Mouse (Mus musculus) embryonic facial prominence, embryonic 13.5 days (tissue): ENCODE results near the gene Prox1. TPM values are rescaled to one million over a fixed set of nuclear protein-coding genes. Genes with fewer than 3 reads are reported as not detected.

Experiments used
- ATAC-seq: fragments of 200-750 bp; cut with Nextera tagmentation; 2 replicates; pipeline ENCODE4 v1.8.0; 2017; ENCODE audit warnings: low read depth; ENCODE audit not compliant: insufficient number of reproducible peaks, insufficient read depth, low FRiP score, low TSS enrichment
- H3K27ac ChIP-seq: fragments of 300-500 bp; sonication (generic); 2 replicates; pipeline ENCODE4 v1.5.1; 2015; ENCODE audit warnings: moderate library complexity, mild to moderate bottlenecking, inconsistent platforms
- H3K27me3 ChIP-seq: fragments of 300-500 bp; sonication (generic); 2 replicates; pipeline ENCODE4 v1.6.1; 2015; ENCODE audit warnings: mild to moderate bottlenecking, inconsistent platforms
- H3K36me3 ChIP-seq: fragments of 300-500 bp; sonication (generic); 2 replicates; pipeline ENCODE4 v1.6.1; 2015; ENCODE audit warnings: mild to moderate bottlenecking, inconsistent platforms
- H3K4me1 ChIP-seq: fragments of 300-500 bp; sonication (generic); 2 replicates; pipeline ENCODE4 v1.6.1; 2015; ENCODE audit warnings: inconsistent platforms
- H3K4me2 ChIP-seq: fragments of 300-500 bp; sonication (generic); 2 replicates; pipeline ENCODE4 v1.6.1; 2015; ENCODE audit warnings: moderate library complexity, mild to moderate bottlenecking, inconsistent platforms
- H3K4me3 ChIP-seq: fragments of 300-500 bp; sonication (generic); 2 replicates; pipeline ENCODE4 v1.5.1; 2015; ENCODE audit warnings: mild to moderate bottlenecking, inconsistent platforms
- H3K9ac ChIP-seq: fragments of 300-500 bp; sonication (generic); 2 replicates; pipeline ENCODE4 v1.6.1; 2015; ENCODE audit warnings: mild to moderate bottlenecking, inconsistent platforms
- H3K9me3 ChIP-seq: fragments of 300-500 bp; sonication (generic); 2 replicates; pipeline ENCODE4 v1.6.1; 2016; ENCODE audit warnings: inconsistent platforms
- WGBS: fragments of 180-500 bp; shearing (Covaris S2); methylation state at CpG from one replicate; pipeline ENCODE4 v1.1.7; 2015; ENCODE audit warnings: mixed read lengths; 5-methylcytosine and 5-hydroxymethylcytosine counted together
- polyA plus RNA-seq: library from polyadenylated mRNA; unstranded; fragments of >200 nt; fragmentation: Nextera tagmentation; extraction: Ambion mirVana; gene quantifications from 2 replicates; pipeline ENCODE4 v1.2.1, GENCODE M21; 2015

Gene Prox1
- polyA plus RNA-seq, 1 experiment from 2014 or later: 1.3 TPM

DNA sequence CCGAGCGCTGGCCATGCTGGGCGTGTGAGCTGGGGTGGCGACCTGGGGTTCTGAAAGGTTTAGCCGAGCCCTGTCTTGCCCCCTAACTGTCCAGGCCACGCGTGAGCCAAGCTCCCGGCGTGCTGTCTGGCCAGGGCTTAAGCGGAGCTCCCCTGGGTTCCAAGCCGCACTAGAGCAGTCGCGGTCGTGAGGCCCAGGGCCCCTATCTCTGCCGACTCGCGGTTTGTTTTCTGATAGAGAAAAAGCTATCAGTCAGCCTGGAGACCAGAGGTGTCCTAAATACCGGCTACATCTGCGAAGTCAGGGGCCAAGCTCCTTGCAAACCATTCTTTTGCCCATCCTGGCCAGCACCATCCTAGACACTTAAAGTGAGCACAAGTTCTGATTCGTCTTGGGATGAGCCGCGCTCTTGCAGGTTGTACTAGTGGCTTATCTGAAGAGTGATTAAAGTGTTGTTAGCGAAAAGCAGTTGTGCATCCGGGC, 2.5 kb upstream of the Prox1 start:
- H3K4me2 ChIP-seq: peak overlapping the region; percentile 45
- H3K27me3 ChIP-seq: peaks cover 91% of the 10 kb centered on the region
- no peak overlapping the region for H3K9ac ChIP-seq
- ATAC-seq: no peak
- no peak overlapping the region for H3K27ac ChIP-seq
- WGBS: under 1% methylated on average over 24 of the region's 24 CpGs
- no peaks in the 10 kb centered on the region for H3K36me3 ChIP-seq
- peaks cover 47% of the 10 kb centered on the region for H3K4me1 ChIP-seq
- H3K9me3 ChIP-seq: no peaks in the 10 kb centered on the region
- H3K4me3 ChIP-seq: peak overlapping the region; percentile 26

DNA sequence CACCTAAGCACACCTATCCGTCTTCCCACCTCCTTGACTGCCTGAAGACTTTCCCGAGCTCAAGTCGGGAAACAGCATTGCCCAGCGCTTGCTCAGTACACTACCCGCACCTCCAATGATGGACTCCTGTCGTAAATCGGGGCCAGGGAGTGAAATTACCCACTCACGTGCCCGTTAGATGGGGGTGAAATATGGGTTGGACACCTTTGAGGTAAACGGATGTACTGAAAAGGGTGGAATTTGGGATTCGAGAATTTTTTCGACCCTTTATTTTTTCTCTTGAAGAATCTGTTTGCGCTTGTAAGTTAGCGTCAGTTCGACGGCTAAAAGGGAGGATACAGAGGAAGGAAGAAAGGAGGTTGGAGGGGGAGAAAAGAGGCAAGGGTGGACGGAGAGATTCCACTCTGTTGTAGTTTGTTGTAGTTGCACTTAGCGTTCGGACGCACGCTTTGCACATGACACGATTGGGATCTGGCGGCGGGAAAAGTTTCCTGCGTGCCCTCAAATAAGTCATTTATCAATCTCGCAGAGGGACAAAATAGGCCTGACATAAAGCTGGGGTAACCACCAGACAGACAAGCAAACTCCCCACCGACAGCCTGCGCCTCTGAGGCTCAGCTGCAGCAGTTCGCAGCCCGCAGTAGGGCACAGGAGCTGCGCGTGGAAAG, 1.9 kb upstream of the Prox1 start:
- no peak overlapping the region for H3K9ac ChIP-seq
- no peak overlapping the region for H3K27ac ChIP-seq
- peaks cover 47% of the 10 kb centered on the region for H3K4me1 ChIP-seq
- H3K9me3 ChIP-seq: no peaks in the 10 kb centered on the region
- no peak for ATAC-seq
- peak overlapping the region; percentile 45 for H3K4me2 ChIP-seq
- H3K4me3 ChIP-seq: peak overlapping the region; percentile 26
- H3K27me3 ChIP-seq: peaks cover 94% of the 10 kb centered on the region
- no peaks in the 10 kb centered on the region for H3K36me3 ChIP-seq
- 2% methylated on average over 32 of the region's 32 CpGs for WGBS

DNA sequence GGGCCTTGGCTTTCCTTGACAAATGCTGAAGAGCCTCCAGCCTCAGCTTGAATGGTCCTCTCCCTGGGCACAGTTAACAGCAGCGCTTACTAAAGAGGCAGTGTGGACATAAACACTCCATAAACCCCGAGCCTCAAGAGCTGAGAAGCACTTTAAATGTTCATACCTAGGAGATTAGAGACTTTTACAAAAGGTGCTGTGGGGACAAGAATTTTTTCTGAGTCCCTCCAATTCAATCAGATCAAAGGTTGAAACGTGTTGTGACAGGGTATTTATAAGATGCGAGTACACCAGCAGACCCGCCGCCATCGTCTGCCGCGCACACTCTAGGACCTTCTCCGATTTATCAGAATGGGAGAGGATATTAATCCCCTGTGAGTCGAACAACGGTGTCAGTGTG, 1.2 kb upstream of the Prox1 start:
- Histone ChIP-seq H3K4me2 (no peak overlapping the region), H3K36me3 (no peaks in the 10 kb centered on the region), H3K9me3 (no peaks in the 10 kb centered on the region), H3K4me1 (peaks cover 47% of the 10 kb centered on the region), H3K27me3 (peaks cover 93% of the 10 kb centered on the region), H3K27ac (no peak overlapping the region), H3K9ac (no peak overlapping the region), H3K4me3 (no peak overlapping the region)
- ATAC-seq: no peak
- WGBS: under 1% methylated on average over 12 of the region's 12 CpGs

DNA sequence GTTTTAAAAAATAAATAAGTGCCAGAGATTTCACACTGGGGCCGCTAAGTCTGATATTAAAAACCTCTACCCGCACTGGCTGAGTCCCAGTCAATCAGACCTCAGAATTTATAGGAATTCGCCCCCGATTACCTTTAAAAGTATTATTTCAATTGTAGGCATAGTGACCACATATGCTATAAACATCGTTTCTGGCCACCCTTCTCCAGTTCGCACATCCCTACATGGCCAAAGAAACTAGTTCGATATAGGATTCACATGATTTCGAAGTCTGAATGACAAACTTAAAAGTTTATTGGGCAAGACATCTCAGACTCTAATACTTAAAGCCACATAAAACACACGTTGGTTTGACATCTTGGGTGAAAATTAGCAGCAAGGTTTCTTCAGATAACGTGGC, 827 bp upstream of the Prox1 start:
- peak overlapping the region; percentile 60; the same call in 1 of the 2 replicates for H3K4me3 ChIP-seq
- no peaks in the 10 kb centered on the region for H3K36me3 ChIP-seq
- no peak for ATAC-seq
- 5% methylated on average over 10 of the region's 10 CpGs for WGBS
- H3K27ac ChIP-seq: no peak overlapping the region
- H3K9me3 ChIP-seq: no peaks in the 10 kb centered on the region
- peaks cover 91% of the 10 kb centered on the region for H3K27me3 ChIP-seq
- H3K4me2 ChIP-seq: peak overlapping the region; percentile 92; the same call in 1 of the 2 replicates
- no peak overlapping the region for H3K9ac ChIP-seq
- peaks cover 47% of the 10 kb centered on the region for H3K4me1 ChIP-seq

DNA sequence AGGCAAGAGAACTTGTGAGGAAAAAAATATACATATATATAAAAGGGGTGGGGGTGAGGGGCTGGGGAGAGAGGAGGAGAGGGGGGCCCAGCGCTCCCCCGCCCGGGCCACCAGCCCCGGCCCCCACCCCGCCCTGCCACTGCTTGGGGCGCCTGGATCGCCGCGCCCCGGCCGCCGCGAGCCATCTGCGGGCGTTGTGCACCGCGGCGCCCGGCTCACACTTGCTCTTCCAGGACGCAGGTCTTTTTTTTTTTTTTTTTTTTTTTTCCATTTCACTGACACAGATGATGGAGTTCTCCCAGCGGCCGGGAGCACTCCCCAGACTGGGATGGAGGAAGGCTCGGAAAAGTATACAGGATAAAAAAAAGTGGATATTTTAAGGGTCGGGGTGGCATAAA, 304 bp upstream of the Prox1 start:
- H3K36me3 ChIP-seq: no peaks in the 10 kb centered on the region
- WGBS: 0% methylated on average over 4 of the region's 24 CpGs

DNA sequence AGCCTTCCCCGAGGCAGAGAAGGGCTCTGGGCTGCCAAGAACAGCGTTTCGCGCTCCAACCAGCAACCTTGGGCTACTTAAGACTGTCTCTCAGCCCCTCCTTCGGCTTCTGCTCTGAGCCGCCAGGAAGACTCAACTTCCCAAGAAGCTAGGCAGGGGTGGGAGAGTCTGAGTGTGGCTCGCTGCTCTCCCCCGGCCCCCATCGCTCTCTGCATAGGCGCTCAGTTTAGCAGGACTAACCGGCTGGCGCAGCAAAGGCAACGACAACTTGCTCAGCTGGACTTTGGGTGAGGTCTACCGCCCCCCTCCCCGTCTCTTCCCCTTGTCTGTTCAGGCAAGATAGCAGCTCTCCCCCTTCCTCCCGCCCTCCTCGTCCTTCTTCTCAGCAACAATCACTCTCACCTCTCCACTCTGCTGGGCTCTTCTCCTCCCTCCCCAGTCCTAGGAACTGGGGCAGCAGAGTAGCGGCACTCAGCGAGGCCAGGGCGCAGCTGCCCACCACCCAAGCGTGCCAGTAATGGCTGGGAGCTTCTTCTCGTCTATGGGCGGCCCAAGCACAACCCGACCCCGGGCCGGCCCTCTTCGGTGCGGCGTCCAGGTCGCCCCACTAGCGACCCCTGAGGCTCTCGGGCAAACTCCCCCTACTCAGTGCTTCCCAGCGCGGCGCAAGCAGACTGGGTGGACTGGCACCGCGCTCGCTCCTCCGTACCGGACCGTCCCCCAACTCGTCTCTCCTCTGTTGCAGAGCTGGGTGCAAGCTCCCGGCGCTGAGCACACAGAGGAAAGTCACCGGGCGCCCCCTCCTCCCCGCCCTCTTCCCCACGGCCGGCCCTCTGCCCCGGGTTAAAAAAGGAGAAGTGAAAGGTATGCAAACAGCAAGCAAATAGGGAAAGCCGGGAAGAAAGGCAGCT, 1.5 kb downstream of the Prox1 start:
- no peaks in the 10 kb centered on the region for H3K36me3 ChIP-seq
- H3K27me3 ChIP-seq: peaks cover 87% of the 10 kb centered on the region
- no peak overlapping the region for H3K27ac ChIP-seq
- ATAC-seq: peak; percentile 48; the same call in 1 of the 2 replicates
- peak overlapping the region; percentile 92 for H3K4me2 ChIP-seq
- peaks cover 31% of the 10 kb centered on the region for H3K4me1 ChIP-seq
- peak overlapping the region; percentile 70 for H3K9ac ChIP-seq
- H3K9me3 ChIP-seq: no peaks in the 10 kb centered on the region
- peak overlapping the region; percentile 60 for H3K4me3 ChIP-seq
- under 1% methylated on average over 51 of the region's 51 CpGs for WGBS

More for the DNA sequence above, 304 bp upstream of the Prox1 start:
- Histone ChIP-seq H3K27ac (no peak overlapping the region), H3K4me2 (peak overlapping the region; percentile 92), H3K9ac (peak overlapping the region; percentile 70; the same call in 1 of the 2 replicates), H3K9me3 (no peaks in the 10 kb centered on the region), H3K4me1 (peaks cover 47% of the 10 kb centered on the region), H3K27me3 (peaks cover 91% of the 10 kb centered on the region), H3K4me3 (peak overlapping the region; percentile 60)
- ATAC-seq: peak; percentile 34

DNA sequence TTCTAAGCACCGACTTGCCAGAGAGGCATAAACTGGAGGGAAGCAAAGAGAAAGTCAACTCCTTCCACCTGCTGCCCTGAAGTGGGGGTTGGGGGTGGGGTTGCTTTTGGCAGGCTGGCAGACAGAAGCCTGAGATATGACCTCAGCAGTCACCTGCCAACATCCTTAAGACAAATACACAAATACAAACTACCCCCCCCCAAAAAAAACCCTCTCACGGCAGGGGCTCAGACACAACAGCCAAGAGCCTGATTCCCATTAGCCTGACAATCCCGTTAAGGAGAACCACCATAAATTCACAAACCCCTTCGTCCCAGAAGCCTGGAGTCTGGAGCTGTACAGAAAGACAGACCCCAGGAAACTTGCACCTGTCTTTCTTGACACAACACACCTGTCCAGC, 2.4 kb downstream of the Prox1 start:
- peaks cover 79% of the 10 kb centered on the region for H3K27me3 ChIP-seq
- no peak overlapping the region for H3K9ac ChIP-seq
- H3K4me3 ChIP-seq: peak overlapping the region; percentile 60; the same call in 1 of the 2 replicates
- H3K36me3 ChIP-seq: no peaks in the 10 kb centered on the region
- H3K4me1 ChIP-seq: peaks cover 26% of the 10 kb centered on the region
- H3K9me3 ChIP-seq: no peaks in the 10 kb centered on the region
- peak overlapping the region; percentile 92 for H3K4me2 ChIP-seq
- 4% methylated on average over 4 of the region's 4 CpGs for WGBS
- no peak for ATAC-seq
- H3K27ac ChIP-seq: no peak overlapping the region

DNA sequence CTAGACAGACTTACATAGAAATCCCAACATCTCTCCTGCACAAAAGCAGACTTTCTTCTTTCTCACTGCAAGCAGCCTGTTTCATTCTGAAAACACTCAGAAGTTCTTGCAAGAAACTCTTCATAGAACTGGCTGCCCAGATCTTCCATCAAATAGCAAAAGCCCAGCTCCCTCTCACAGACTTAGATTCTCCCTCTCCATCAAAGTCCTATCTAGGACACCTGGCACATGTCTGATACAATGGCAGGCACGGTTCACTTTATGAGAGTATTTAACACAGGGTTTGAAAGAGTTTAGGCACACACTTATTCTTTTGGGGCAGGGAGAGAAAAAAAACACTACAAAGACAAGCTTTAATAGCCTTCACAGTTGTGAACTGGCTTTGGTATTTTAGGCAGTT, 2.9 kb downstream of the Prox1 start:
- no peak for ATAC-seq
- no peak overlapping the region for H3K27ac ChIP-seq
- no peak overlapping the region for H3K4me3 ChIP-seq
- peaks cover 21% of the 10 kb centered on the region for H3K4me1 ChIP-seq
- H3K36me3 ChIP-seq: no peaks in the 10 kb centered on the region
- 18% methylated on average over 1 of the region's 1 CpGs for WGBS
- peaks cover 74% of the 10 kb centered on the region for H3K27me3 ChIP-seq
- H3K4me2 ChIP-seq: no peak overlapping the region
- H3K9me3 ChIP-seq: no peaks in the 10 kb centered on the region
- no peak overlapping the region for H3K9ac ChIP-seq

DNA sequence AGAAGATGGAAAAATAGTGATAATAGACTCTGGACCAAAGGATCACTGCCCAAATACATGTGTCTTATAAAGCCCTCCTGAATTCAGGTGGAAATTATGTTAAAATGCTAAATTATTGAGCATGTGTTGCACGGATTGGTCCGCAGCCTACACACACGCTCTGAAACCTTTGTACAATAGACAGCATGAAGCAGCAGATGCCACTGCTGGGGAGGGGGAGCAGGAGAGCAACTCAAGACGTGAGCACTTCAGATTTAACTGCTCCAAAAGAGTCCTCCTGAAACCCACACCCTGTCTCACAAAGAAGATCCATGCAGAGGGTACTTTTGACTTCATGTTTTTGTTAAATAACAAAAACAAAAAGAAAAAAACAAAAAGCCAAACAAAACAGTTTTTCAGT, 5.0 kb downstream of the Prox1 start:
- ATAC-seq: no peak
- WGBS: 35% methylated on average over 4 of the region's 4 CpGs
- no peaks in the 10 kb centered on the region for H3K36me3 ChIP-seq
- no peak overlapping the region for H3K9ac ChIP-seq
- H3K4me3 ChIP-seq: no peak overlapping the region
- H3K4me1 ChIP-seq: peaks cover 19% of the 10 kb centered on the region
- H3K9me3 ChIP-seq: no peaks in the 10 kb centered on the region
- peaks cover 58% of the 10 kb centered on the region for H3K27me3 ChIP-seq
- no peak overlapping the region for H3K4me2 ChIP-seq
- no peak overlapping the region for H3K27ac ChIP-seq

DNA sequence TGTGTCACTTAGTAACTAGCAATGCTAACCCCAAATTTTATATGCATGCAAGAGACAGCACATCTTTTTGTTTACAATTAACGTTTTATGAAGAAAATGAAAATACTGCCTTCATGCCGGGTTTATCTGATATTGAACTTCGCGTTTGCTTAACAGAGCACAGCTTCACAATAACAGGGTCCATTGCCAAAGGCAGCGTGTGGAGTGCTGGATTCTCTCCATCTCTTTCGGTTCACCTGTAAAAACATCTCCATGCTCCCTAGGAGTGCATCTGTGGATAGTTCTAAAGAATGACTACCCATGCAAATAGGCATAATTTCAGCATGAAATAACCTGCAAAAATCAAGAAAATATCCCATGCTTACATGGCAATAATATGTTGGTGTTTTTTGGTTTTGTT, 7.0 kb downstream of the Prox1 start:
- whole genome bisulfite sequencing: 80% methylated on average over 6 of the region's 6 CpGs
- Histone ChIP-seq H3K4me1 (peaks cover 3% of the 10 kb centered on the region; the same call in 1 of the 2 replicates), H3K4me2 (no peak overlapping the region), H3K27ac (no peak overlapping the region), H3K27me3 (peaks cover 40% of the 10 kb centered on the region), H3K9me3 (no peaks in the 10 kb centered on the region), H3K4me3 (no peak overlapping the region), H3K36me3 (no peaks in the 10 kb centered on the region), H3K9ac (no peak overlapping the region)
- ATAC-seq: no peak

DNA sequence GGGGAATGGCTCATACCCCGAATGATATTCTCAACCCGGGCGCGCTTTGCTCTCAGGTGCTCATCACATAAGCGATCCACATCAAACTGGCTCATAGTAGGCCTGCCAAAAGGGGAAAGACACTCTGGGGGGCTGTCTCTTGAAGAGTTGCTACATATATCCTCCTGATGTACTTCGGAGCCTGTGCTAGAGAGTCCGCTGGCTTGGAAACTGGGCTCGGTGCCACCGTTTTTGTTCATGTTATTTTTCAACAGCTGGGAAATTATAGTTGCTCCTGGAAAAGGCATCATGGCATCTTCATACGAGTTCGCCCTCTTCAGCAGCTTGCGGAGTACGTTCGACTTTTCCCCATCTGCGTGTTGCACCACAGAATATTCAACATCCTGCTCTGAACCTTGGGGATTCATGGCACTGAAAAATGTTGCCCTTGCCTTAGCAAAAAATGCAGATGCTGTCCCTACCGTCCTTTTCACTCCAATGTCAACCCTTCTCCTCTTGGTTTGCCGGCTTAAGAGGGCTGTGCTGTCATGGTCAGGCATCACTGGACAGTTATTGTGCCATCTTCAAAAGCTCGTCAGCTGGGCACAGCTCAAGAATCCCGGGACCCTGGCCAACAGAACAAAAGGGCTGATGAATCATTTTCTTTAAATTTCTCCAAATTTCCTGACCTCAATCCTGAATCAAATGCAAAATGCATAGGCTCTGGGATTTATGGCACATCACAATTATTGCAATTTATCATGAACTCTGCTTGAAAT, 8.6 kb downstream of the Prox1 start:
- H3K4me2 ChIP-seq: no peak overlapping the region
- peaks cover 25% of the 10 kb centered on the region for H3K27me3 ChIP-seq
- H3K27ac ChIP-seq: no peak overlapping the region
- no peaks in the 10 kb centered on the region for H3K4me1 ChIP-seq
- WGBS: 81% methylated on average over 19 of the region's 19 CpGs
- H3K9ac ChIP-seq: no peak overlapping the region
- no peak overlapping the region for H3K4me3 ChIP-seq
- no peaks in the 10 kb centered on the region for H3K9me3 ChIP-seq
- H3K36me3 ChIP-seq: no peaks in the 10 kb centered on the region
- no peak for ATAC-seq
